Mouse (Mus musculus) C2C12 (cell line): Measurements from ENCODE around the gene Oas1h. TPM values are rescaled to one million over a fixed set of nuclear protein-coding genes. Genes with fewer than 3 reads are reported as not detected.

Experiments used
- H3K27me3 ChIP-seq: one replicate; pipeline ENCODE4 v1.6.1; 2011; ENCODE audit not compliant: control insufficient read depth, insufficient read depth, insufficient read length
- H3K36me3 ChIP-seq: one replicate; pipeline ENCODE4 v1.6.1; 2011; ENCODE audit not compliant: control insufficient read depth, insufficient read depth
- H3K4me3 ChIP-seq: one replicate; pipeline ENCODE4 v1.5.1; 2011; ENCODE audit warnings: mild to moderate bottlenecking, control low read depth; ENCODE audit not compliant: poor library complexity, insufficient read depth, severe bottlenecking
- H3K79me2 ChIP-seq: one replicate; pipeline ENCODE4 v1.6.1; 2011; ENCODE audit not compliant: control insufficient read depth, insufficient read depth
- H3K79me3 ChIP-seq: one replicate; pipeline ENCODE4 v1.6.1; 2011; ENCODE audit warnings: low read depth, control low read depth
- H3ac ChIP-seq: one replicate; pipeline ENCODE3; 2011; ENCODE audit warnings: low read depth; ENCODE audit not compliant: control insufficient read depth, insufficient read length
- CEBPB ChIP-seq: IDR thresholded peaks from one replicate; pipeline ENCODE4 v1.6.1; 2011; ENCODE audit warnings: low read depth, mild to moderate bottlenecking, control low read depth, moderate library complexity
- CTCF ChIP-seq: IDR thresholded peaks from one replicate; pipeline ENCODE4 v1.5.1; 2011; ENCODE audit not compliant: control insufficient read depth, insufficient read depth, insufficient read length
- FOSL1 ChIP-seq: IDR thresholded peaks from one replicate; pipeline ENCODE4 v1.8.0; 2011; ENCODE audit warnings: mild to moderate bottlenecking, low read length; ENCODE audit not compliant: poor library complexity, insufficient read depth, severe bottlenecking
- MAX ChIP-seq: IDR thresholded peaks from one replicate; pipeline ENCODE4 v1.6.1; 2011; ENCODE audit warnings: mild to moderate bottlenecking, control low read depth
- MYOD1 ChIP-seq: IDR thresholded peaks from one replicate; pipeline ENCODE4 v1.6.1; 2011; ENCODE audit warnings: low read depth; ENCODE audit not compliant: control insufficient read depth, insufficient read length
- MYOG ChIP-seq: IDR thresholded peaks from one replicate; pipeline ENCODE4 v1.6.1; 2011; ENCODE audit not compliant: control insufficient read depth, insufficient read length; ENCODE audit errors: extremely low read depth
- USF1 ChIP-seq: IDR thresholded peaks from one replicate; pipeline ENCODE4 v1.6.1; 2011; ENCODE audit warnings: low read depth, mild to moderate bottlenecking, control low read depth, moderate library complexity
- polyA plus RNA-seq: library from polyadenylated mRNA; unstranded; fragments of >200 nt; fragmentation: generic; extraction: Trizol; gene quantifications from one replicate; pipeline ENCODE4 v1.2.1, GENCODE M21; 2012; ENCODE audit warnings: missing spikeins

The Oas1h gene
- polyA plus RNA-seq, 1 experiment, result not detected

DNA sequence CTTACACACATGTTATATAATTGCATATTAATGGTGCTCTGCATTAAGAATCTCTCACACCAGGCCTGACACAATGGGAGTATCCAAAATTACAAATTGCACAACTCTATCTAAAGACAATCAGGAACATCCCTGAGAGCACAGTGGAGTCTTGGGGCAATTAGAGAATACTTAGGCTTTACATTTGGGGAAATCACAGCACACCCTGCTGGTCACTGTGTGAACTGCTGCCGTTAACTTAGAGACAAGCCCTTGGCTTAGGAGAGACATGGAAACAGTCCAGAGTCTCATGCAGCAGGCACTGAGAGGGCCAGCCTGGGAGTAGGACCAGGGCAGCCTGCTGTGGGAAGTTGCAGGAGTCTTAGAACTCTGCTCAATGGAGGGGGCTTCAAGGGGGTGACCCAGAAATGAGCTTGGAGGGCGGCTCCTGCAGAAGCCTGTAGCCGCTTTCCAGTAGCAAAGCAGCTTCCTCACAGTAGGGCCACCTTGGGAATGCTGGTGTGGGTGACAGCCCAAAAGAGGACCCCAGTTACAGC lies 11.6 kb upstream of the Oas1h start:
- no peaks in the 10 kb centered on the region for H3K79me2 ChIP-seq
- no peak overlapping the region for H3K4me3 ChIP-seq

DNA sequence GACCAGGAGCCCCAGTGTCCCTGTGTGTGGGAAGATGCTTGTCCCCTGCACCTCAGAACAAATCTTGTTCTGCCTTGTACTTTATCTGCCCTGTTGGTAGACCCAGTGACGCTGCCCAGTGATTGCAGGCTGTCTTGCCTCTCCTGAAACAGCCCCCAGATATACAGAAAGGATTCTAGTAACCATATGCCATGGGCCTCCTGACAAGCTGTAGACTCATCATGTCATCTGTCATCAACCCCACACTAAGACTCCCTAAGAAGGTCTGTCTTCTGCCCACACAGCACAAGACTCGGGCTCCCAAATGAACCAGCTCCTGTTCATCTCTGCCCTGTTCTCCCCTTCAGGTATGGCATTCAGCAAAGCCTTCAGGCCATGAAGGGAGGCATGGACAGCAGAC lies 2.0 kb upstream of the Oas1h start:
- no peak for TF ChIP-seq CTCF
- no peak for TF ChIP-seq FOSL1
- TF ChIP-seq USF1, result no peak
- no peak for TF ChIP-seq CEBPB
- no peak for TF ChIP-seq MYOG
- TF ChIP-seq MYOD1, result no peak
- TF ChIP-seq MAX, result no peak
- Histone ChIP-seq H3K79me3 (no peaks in the 10 kb centered on the region), H3K27me3 (peaks cover 3% of the 10 kb centered on the region), H3K36me3 (no peaks in the 10 kb centered on the region), H3K79me2 (no peaks in the 10 kb centered on the region), H3K4me3 (no peak overlapping the region), H3ac (no peak overlapping the region)

More for the DNA sequence above, 11.6 kb upstream of the Oas1h start:
- no peak for TF ChIP-seq CEBPB
- no peak for TF ChIP-seq MAX
- no peak for TF ChIP-seq MYOD1
- H3ac ChIP-seq, result no peak overlapping the region
- no peaks in the 10 kb centered on the region for H3K79me3 ChIP-seq
- no peaks in the 10 kb centered on the region for H3K27me3 ChIP-seq
- no peaks in the 10 kb centered on the region for H3K36me3 ChIP-seq

DNA sequence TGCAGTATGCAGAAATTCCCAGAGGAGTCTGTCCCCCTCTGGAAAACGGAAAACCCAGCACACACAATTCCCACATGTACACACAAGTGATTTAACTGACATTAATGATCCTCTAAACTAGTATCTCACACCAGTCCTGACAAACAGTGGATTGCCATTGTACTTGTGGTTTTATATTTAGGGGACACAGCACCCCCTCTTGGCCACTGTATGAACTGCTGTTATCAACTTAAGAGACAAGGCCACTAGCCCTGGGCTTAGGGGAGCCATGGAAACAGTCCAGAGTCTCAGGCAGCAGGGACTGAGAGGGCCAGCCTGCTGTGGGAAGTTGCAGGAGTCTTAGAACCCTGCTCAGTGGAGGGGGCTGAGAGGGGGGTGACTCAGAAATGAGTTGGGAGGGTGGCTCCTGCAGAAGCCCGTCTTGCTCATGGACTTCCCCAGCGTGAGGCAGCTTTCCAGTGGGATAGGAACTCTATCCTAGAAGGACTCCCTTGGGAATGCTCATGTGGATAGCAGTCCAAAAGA lies 4.2 kb downstream of the Oas1h start:
- Histone ChIP-seq H3K79me2 (no peaks in the 10 kb centered on the region), H3K27me3 (no peaks in the 10 kb centered on the region), H3ac (no peak overlapping the region), H3K36me3 (no peaks in the 10 kb centered on the region), H3K4me3 (no peak overlapping the region), H3K79me3 (no peaks in the 10 kb centered on the region)
- TF ChIP-seq MAX, result no peak
- TF ChIP-seq MYOG, result no peak
- no peak for TF ChIP-seq MYOD1

DNA sequence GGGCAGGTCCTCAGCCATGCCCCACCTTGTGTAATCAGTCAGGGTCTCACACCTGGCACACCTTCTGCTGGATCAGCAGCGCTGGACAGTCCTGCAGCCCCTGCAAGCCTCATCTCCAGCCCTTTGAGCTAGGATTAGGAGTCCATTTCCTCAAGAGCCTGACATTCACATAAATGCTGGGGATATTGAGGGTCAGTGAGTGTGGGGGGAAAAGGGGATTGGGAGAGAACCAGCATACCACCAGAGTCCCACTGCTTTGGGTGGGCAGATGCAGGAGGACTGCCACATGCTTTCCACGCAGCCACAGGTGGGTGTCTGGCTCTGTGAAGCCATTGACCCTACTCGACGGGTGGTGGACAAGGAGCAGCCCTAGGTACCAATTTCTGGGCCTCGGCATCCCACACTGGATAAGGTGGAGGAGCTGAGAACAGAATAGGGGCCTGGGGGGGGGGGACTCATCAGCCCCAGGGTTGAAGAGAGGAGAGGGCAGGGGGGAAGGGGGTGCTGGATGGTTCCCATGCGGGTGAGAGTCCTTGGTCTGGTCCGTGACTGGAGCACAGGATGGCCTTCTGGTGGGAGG lies 8.3 kb downstream of the Oas1h start:
- H3K79me3 ChIP-seq, result no peaks in the 10 kb centered on the region
- H3K4me3 ChIP-seq, result no peak overlapping the region
- no peaks in the 10 kb centered on the region for H3K27me3 ChIP-seq
- TF ChIP-seq MAX, result no peak
- TF ChIP-seq CEBPB, result no peak
- TF ChIP-seq MYOD1, result no peak
- no peak for TF ChIP-seq CTCF
- no peak for TF ChIP-seq FOSL1
- no peak for TF ChIP-seq USF1
- TF ChIP-seq MYOG, result no peak
- H3ac ChIP-seq, result no peak overlapping the region
- H3K79me2 ChIP-seq, result no peaks in the 10 kb centered on the region
- H3K36me3 ChIP-seq, result no peaks in the 10 kb centered on the region

DNA sequence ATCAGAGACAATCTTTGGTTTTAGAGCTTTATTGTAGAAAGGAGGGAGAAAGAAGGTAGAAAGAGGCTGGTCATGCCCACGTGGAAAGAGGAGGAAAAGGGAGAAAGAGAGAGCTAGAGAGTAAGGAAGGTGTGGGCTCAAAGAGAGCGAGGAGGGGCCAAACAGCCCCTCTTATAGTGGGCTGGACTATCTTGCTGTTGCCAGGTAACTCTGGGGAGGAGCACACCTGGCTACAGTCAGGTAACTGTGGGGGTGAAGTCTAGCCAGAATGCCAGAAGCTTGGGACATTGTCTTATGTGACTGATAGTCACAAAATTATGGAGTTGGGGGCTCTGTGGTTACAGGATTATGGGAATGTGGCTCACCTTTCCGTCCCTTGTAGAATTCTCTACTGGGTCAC lies 8.9 kb downstream of the Oas1h start:
- TF ChIP-seq MAX, result no peak
- no peak for TF ChIP-seq USF1
- no peak for TF ChIP-seq FOSL1
- no peak for TF ChIP-seq MYOD1
- TF ChIP-seq MYOG, result no peak
- no peak for TF ChIP-seq CEBPB
- TF ChIP-seq CTCF, result no peak
- Histone ChIP-seq H3K4me3 (no peak overlapping the region), H3K79me2 (no peaks in the 10 kb centered on the region), H3ac (no peak overlapping the region), H3K79me3 (no peaks in the 10 kb centered on the region), H3K27me3 (no peaks in the 10 kb centered on the region), H3K36me3 (no peaks in the 10 kb centered on the region)

DNA sequence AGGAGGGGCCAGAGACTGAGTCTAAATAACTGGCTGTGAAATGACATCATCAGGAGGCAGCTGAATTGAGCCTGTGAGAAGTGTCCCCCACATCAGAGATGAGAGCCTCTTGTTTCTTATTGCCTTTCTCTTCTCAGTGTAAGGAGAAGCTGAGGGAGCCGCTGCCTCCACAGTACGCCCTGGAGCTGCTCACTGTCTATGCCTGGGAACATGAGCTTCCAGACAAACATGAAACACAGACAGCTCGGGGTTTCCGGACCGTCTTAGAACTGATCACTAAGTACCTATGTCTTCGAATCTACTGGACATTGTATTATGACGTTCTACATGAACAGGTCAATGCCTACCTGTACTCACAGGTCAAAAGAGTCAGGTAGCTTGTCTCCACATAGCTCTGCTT lies 9.6 kb downstream of the Oas1h start:
- no peak overlapping the region for H3K4me3 ChIP-seq

More for the DNA sequence above, 9.6 kb downstream of the Oas1h start:
- Histone ChIP-seq H3K79me3 (no peaks in the 10 kb centered on the region), H3K79me2 (no peaks in the 10 kb centered on the region), H3K36me3 (no peaks in the 10 kb centered on the region), H3ac (no peak overlapping the region), H3K27me3 (no peaks in the 10 kb centered on the region)
- TF ChIP-seq MAX (no peak), MYOG (no peak), MYOD1 (no peak), CEBPB (no peak), CTCF (no peak), FOSL1 (no peak), USF1 (no peak)
